In genomic region chr1:11414560-11414959, GRCm38 (mm10) we compare ENCODE assay signal across 8 mouse cellular contexts. TPM values are rescaled to one million over a fixed set of nuclear protein-coding genes. Genes with fewer than 3 reads are reported as not detected.
DNase-seq lines count a peak whose midpoint lies in the region; ATAC-seq and TF ChIP-seq lines count a peak whose summit lies in the region.

No protein-coding gene starts in this region.

- no peak for TF ChIP-seq CTCF in olfactory bulb, adult 2 months (IDR thresholded peaks at IDR 0.05; ENCODE audit: insufficient read depth, low read depth, low read length)

- H3K36me3 ChIP-seq in kidney, embryonic 14.5 days (ENCODE audit: control insufficient read depth, insufficient read depth, low read length), result no peaks in the 10 kb centered on the region
- H3K36me3 ChIP-seq in ES-E14 (ENCODE audit: control insufficient read depth, insufficient read depth, low read length, poor library complexity, severe bottlenecking), result no peaks in the 10 kb centered on the region
- H3K36me3 ChIP-seq in embryonic facial prominence, embryonic 14.5 days (ENCODE audit: control insufficient read depth, insufficient read depth, low read length), result no peaks in the 10 kb centered on the region

- H3K9me3 ChIP-seq in kidney, embryonic 14.5 days (ENCODE audit: control insufficient read depth, low read length), result no peaks in the 10 kb centered on the region
- H3K9me3 ChIP-seq in ES-E14 (ENCODE audit: control insufficient read depth, insufficient read depth, low read depth, low read length), result no peaks in the 10 kb centered on the region
- H3K9me3 ChIP-seq in embryonic facial prominence, embryonic 14.5 days (ENCODE audit: control insufficient read depth, low read length), result no peaks in the 10 kb centered on the region

- H3K4me1 ChIP-seq in kidney, embryonic 14.5 days (ENCODE audit: control insufficient read depth, insufficient read depth, low read length), result no peaks in the 10 kb centered on the region
- no peaks in the 10 kb centered on the region; a peak in 1 of 4 replicates for H3K4me1 ChIP-seq in ES-E14 (ENCODE audit: control insufficient read depth in 2 of 2, insufficient read depth in 2 of 2, low read length in 2 of 2, poor library complexity in 1 of 2)
- no peaks in the 10 kb centered on the region for H3K4me1 ChIP-seq in embryonic facial prominence, embryonic 14.5 days (ENCODE audit: control insufficient read depth, insufficient read depth, low read length)
- H3K4me1 ChIP-seq in olfactory bulb, adult 2 months (ENCODE audit: control insufficient read depth, insufficient read depth, low read length), result no peaks in the 10 kb centered on the region

- no peak overlapping the region for H3K27ac ChIP-seq in kidney, embryonic 14.5 days (ENCODE audit: low read depth, low read length)
- H3K27ac ChIP-seq in ES-E14 (ENCODE audit: insufficient read depth, low read depth, low read length, poor library complexity, severe bottlenecking), result no peak overlapping the region
- H3K27ac ChIP-seq in embryonic facial prominence, embryonic 14.5 days (replicated peaks; ENCODE audit: low read depth, low read length), result no peak overlapping the region; the same call in 1 of the 2 replicates
- H3K27ac ChIP-seq in olfactory bulb, adult 2 months (ENCODE audit: insufficient read depth, low read depth, low read length), result peak overlapping the region; percentile 43; the same call in 1 of the 2 replicates

- H3K9ac ChIP-seq in kidney, embryonic 14.5 days (ENCODE audit: low read depth, low read length), result peak overlapping the region; percentile 35; the same call in 1 of the 2 replicates
- peak overlapping the region; percentile 51 for H3K9ac ChIP-seq in ES-E14 (ENCODE audit: insufficient read depth, low read depth, low read length, poor library complexity, severe bottlenecking)
- H3K9ac ChIP-seq in embryonic facial prominence, embryonic 14.5 days (ENCODE audit: low read depth, low read length), result peak overlapping the region; percentile 59

- no peak for DNase-seq in kidney, adult 11 months
- no peak for DNase-seq in ES-E14 (ENCODE audit: low read depth, low spot score)
- no peak for DNase-seq in embryonic facial prominence, embryonic 14.5 days (ENCODE audit: low spot score)
- peak; percentile 19 for DNase-seq in left cerebral cortex, postnatal 14 days (ENCODE audit: low spot score in 2 of 2)
- no peak for DNase-seq in adipocyte (ENCODE audit: low spot score)
- DNase-seq in gastrocnemius, postnatal 36 days, result no peak

- peaks cover 5% of the 10 kb centered on the region; the same call in 1 of the 2 replicates for H3K27me3 ChIP-seq in kidney, embryonic 14.5 days (ENCODE audit: control insufficient read depth, insufficient read depth, low read length)
- H3K27me3 ChIP-seq in embryonic facial prominence, embryonic 14.5 days (replicated peaks; ENCODE audit: control insufficient read depth, insufficient read depth, low read length), result peaks cover 2% of the 10 kb centered on the region; the same call in 1 of the 2 replicates

- WGBS in kidney, embryonic 14.5 days, result 3% methylated on average over 9 of the region's 9 CpGs
- WGBS in embryonic facial prominence, embryonic 14.5 days, result 4% methylated on average over 9 of the region's 9 CpGs
- WGBS in olfactory bulb, adult 2 months, result under 1% methylated on average over 9 of the region's 9 CpGs

- in situ Hi-C loops in ES-E14 (cut with MboI; ENCODE audit: low sequenced_read_pairs in 2 of 2, unreplicated experiment in 2 of 2), result no loop called here

- TF ChIP-seq POLR2A in olfactory bulb, adult 2 months (IDR thresholded peaks at IDR 0.05; ENCODE audit: insufficient read depth, low read depth, low read length), result no peak

- H3K4me3 ChIP-seq in kidney, embryonic 14.5 days (ENCODE audit: low read length), result peak overlapping the region; percentile 45
- peak overlapping the region; percentile 62 to 67 for H3K4me3 ChIP-seq in ES-E14 (ENCODE audit: insufficient read depth in 1 of 2, low read depth in 1 of 2, low read length in 2 of 2, poor library complexity in 1 of 2, severe bottlenecking in 1 of 2)
- H3K4me3 ChIP-seq in embryonic facial prominence, embryonic 14.5 days (ENCODE audit: low read depth, low read length), result peak overlapping the region; percentile 45
- H3K4me3 ChIP-seq in olfactory bulb, adult 2 months (ENCODE audit: insufficient read depth, low read depth, low read length), result peak overlapping the region; percentile 55

- intact Hi-C loops in left cerebral cortex, postnatal 14 days (cut with DNase I), result loop anchor here (5.0 to 10.0 kb wide), 2 partner anchors 147 to 150 kb away; no protein-coding TSS in a partner anchor
- intact Hi-C loops in gastrocnemius, postnatal 36 days (cut with DNase I), result no loop called here

- peak overlapping the region; percentile 87 for H3K4me2 ChIP-seq in kidney, embryonic 14.5 days (replicated peaks; ENCODE audit: low read depth, low read length)
- peak overlapping the region; percentile 91 for H3K4me2 ChIP-seq in embryonic facial prominence, embryonic 14.5 days (ENCODE audit: low read depth, low read length)

- ATAC-seq in kidney, embryonic 14.5 days (ENCODE audit: low FRiP score, low TSS enrichment), result peak; percentile 33; the same call in 1 of the 2 replicates
- ATAC-seq in embryonic facial prominence, embryonic 14.5 days (ENCODE audit: low read depth), result no peak

TF ChIP-seq in ES-E14, 5 proteins besides CTCF, POLR2A, EP300 and RAD21:
- TF ChIP-seq ZNF384 (IDR thresholded peaks at IDR 0.05; ENCODE audit: low read depth, low read length) (peak; percentile 49; the same call in 1 of the 2 replicates), ZC3H11A (IDR thresholded peaks at IDR 0.05; ENCODE audit: borderline replicate concordance, low read depth, low read length) (no peak)

RNA-seq across cellular contexts. Expression of gene A830018L16Rik, which starts 0.7 kb away (rescaled TPM):
- 0.43 and 0.51 TPM in 2 replicates for polyA plus RNA-seq in kidney, embryonic 14.5 days (2014; fragmentation: Nextera tagmentation; extraction: Ambion mirVana)
- total RNA-seq in ES-E14 (2012; rRNA removed), result 2.1 and 4.6 TPM in 2 replicates
- 3.1 and 5.1 TPM in 2 replicates for polyA plus RNA-seq in embryonic facial prominence, embryonic 14.5 days (2014; fragmentation: Nextera tagmentation; extraction: Ambion mirVana)
- 100 to 1,000 TPM; 119 to 126 TPM for total RNA-seq in left cerebral cortex, postnatal 14 days (2021)
- not detected in 2 replicates for polyA plus RNA-seq in olfactory bulb, adult 2 months (2012; ENCODE audit: insufficient read depth, insufficient read length, low replicate concordance, missing spikeins)
- total RNA-seq in gastrocnemius, postnatal 36 days (2021), result not detected

Comparison
In these comparisons a context has a peak if more than half of its experiments do, and no peak if none do; other contexts are left out.
1. DNase-seq: peak in left cerebral cortex, postnatal 14 days (2 of 2); none in kidney, adult 11 months (single experiment), ES-E14 (single experiment), embryonic facial prominence, embryonic 14.5 days (single experiment), adipocyte (single experiment) and gastrocnemius, postnatal 36 days (0 of 2).
2. RNA of gene A830018L16Rik, which starts 0.7 kb away (total RNA-seq): 119 to 126 TPM in left cerebral cortex, postnatal 14 days; 2.1 to 4.6 TPM in ES-E14 and not detected in gastrocnemius, postnatal 36 days; every median in the first group is over 10 times any median in the second.
3. Peak in every context shown above with its lines, with median percentiles within 50 percentile points of each other: H3K4me3 ChIP-seq and H3K9ac ChIP-seq.